Mouse (Mus musculus) small intestine, adult 2 months (tissue): Measurements from ENCODE around the gene Uhmk1.

Experiments
- CTCF ChIP-seq: fragments of 200-500 bp; IDR thresholded peaks from 2 replicates; pipeline ENCODE4 v1.5.1; 2012; ENCODE audit warnings: low read depth, mild to moderate bottlenecking, control low read depth, inconsistent platforms, low read length, moderate library complexity, mixed read lengths; ENCODE audit not compliant: insufficient replicate concordance, insufficient read length; ENCODE audit errors: extremely low read depth
- POLR2A ChIP-seq: fragments of 200-500 bp; IDR thresholded peaks from 2 replicates; pipeline ENCODE4 v1.6.1; 2012; ENCODE audit warnings: low read depth, mild to moderate bottlenecking, control low read depth, inconsistent platforms, low read length, moderate library complexity

GRCm38 (mm10) chr1:170148536-170148935, 66.7 kb downstream of the Uhmk1 start:
- TF ChIP-seq CTCF (no peak), POLR2A (no peak)
